Mouse (Mus musculus): ENCODE results near the gene Rabac1. TPM values are rescaled to one million over a fixed set of nuclear protein-coding genes. Genes with fewer than 3 reads are reported as not detected.

Gene Rabac1
- polyA plus RNA-seq (2014; fragmentation: Illumina TruSeq; extraction: RNeasy Lipid Tissue Mini Kit (QIAGEN cat#74804); ENCODE audit: low replicate concordance), result not detected

DNA sequence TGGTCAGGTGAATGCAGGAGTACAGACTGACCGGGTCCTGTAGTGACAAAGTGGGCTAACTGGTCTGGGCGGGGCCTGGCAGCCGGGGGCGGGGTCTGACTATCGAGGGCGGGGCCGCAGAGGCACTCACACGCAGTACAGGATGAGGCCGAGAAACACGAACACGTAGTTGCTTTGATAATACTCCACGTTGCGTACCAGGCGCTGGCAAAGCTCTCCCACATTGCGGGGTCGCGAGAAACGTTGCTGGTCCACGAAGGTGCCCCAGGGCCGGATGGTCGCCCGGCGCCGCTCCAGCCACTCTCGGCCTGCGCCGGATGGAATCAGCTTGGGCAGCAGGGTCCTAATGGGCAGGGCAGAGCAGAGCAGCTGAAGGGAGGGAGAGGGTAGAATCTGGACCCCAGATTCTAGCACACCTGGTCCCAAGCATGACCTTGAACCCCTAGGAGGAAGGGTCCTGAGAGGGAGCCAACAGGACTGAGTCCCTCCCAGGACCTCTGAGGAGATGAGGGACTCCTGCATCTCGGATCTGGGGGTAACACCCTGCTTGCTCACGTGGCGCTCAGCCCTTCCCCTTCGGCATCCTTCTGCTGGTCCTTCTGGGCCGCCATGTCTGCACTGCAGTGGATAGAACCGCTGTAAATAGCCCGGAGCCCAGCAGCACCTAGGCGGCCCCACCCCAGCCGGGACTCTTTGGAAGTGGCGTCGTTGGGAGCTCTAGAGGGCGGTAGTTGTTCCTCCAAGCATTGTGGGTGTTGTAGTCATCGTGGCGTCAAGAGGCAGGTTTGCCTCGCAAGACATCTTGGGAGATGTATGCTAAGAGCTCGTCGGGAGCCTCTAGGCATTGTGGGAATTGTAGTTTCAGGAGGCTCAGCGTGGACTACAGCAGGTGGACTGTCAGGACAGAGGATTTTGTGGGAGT, at the start of gene Rabac1:
Rabac1 (minus strand) TSS at position 783 of the 922 bp plus-strand sequence.

DNA sequence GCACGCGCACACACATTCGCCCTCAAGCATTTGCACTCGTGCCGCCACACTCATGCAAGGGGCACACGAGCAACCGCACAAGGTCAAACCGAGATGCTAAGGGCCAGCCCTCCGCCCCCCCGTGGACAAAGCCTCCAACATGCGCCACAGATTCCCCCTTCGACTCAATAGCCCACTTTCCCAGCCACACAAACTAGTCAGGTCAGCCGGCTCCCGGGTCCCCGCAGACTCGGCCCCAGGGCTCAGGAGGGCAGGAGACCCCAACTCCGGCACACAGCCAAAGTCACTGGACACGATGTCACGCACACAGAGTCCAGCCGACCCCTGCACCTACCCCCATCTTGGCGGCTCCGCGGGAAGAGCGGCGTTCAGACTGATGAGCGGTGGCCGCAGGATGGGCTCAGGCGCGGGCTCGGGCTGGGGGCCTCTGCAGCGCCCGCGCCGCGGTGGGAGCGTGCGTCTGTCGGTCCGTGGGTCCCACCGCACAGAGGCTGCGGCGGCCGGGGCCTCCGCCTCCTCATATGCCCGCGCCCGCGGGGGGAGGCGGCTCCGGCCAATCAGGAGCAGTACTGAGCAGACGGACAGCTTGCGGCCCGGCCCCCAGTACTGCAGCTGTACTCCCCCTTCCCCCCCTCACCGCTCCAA, 33.0 kb upstream of the Rabac1 start, which contains the start of gene Atp1a3:
Atp1a3 (minus strand) TSS at position 538 of the 645 bp plus-strand sequence.

DNA sequence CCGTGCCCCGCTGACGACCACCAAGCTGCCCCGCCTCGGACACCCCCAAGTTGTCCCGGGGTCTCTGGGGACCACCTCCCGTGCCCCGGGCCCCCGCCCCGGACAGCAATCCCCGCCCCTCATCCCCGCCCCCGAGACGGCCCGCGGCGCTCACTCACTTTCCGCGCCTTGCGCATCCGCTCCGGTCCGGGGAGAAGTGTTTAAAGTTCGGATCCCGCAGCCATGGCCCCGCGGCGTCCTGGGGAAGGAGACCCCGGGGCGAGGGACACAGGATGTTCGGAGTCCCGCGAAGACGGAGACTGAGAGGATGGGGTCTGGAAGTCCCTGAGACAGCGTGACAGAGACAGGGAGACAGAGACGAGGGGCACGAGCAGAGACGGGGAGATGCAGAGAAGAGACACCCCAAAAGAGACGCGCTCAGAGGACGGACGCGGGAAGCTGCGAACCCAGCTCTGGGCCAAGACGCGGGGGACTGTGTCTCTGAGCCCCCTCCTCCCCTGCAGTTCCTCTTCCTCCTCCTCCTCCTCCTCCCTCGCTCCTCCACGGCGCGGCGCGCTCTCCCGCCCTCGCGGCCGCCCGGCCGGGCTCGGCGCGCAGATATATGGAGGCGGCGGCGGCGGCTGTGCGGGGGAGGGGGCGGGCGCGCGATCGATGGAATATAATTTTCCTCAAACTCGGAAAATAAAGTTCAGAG, 28.1 kb downstream of the Rabac1 start, which contains the start of gene Gm4881:
Gm4881 (minus strand) TSS at position 238 of the 694 bp plus-strand sequence.

Other genes with a start within 250 kb of the Rabac1 start
- gene Gm4763, start 245.8 kb downstream of the Rabac1 start, polyA plus RNA-seq (2014; fragmentation: Illumina TruSeq; extraction: RNeasy Lipid Tissue Mini Kit (QIAGEN cat#74804); ENCODE audit: low replicate concordance), result not detected
- gene Cd177, start 212.4 kb downstream of the Rabac1 start, polyA plus RNA-seq (2014; fragmentation: Illumina TruSeq; extraction: RNeasy Lipid Tissue Mini Kit (QIAGEN cat#74804); ENCODE audit: low replicate concordance), result not detected
- 0.59 TPM for gene Ceacam10, start 195.5 kb downstream of the Rabac1 start, polyA plus RNA-seq (2014; fragmentation: Illumina TruSeq; extraction: RNeasy Lipid Tissue Mini Kit (QIAGEN cat#74804); ENCODE audit: low replicate concordance)
- gene Gm9844, start 110.5 kb downstream of the Rabac1 start, polyA plus RNA-seq (2014; fragmentation: Illumina TruSeq; extraction: RNeasy Lipid Tissue Mini Kit (QIAGEN cat#74804); ENCODE audit: low replicate concordance), result not detected
- gene Lypd4, start 102.8 kb downstream of the Rabac1 start, polyA plus RNA-seq (2014; fragmentation: Illumina TruSeq; extraction: RNeasy Lipid Tissue Mini Kit (QIAGEN cat#74804); ENCODE audit: low replicate concordance), result not detected
- gene Dmrtc2, start 102.7 kb downstream of the Rabac1 start, polyA plus RNA-seq (2014; fragmentation: Illumina TruSeq; extraction: RNeasy Lipid Tissue Mini Kit (QIAGEN cat#74804); ENCODE audit: low replicate concordance), result not detected
- gene Rps19, start 88.4 kb downstream of the Rabac1 start, polyA plus RNA-seq (2014; fragmentation: Illumina TruSeq; extraction: RNeasy Lipid Tissue Mini Kit (QIAGEN cat#74804); ENCODE audit: low replicate concordance), result 2.7 TPM
- gene Cd79a, start 75.4 kb downstream of the Rabac1 start, polyA plus RNA-seq (2014; fragmentation: Illumina TruSeq; extraction: RNeasy Lipid Tissue Mini Kit (QIAGEN cat#74804); ENCODE audit: low replicate concordance), result 0.30 TPM
- gene Arhgef1, start 69.8 kb downstream of the Rabac1 start, polyA plus RNA-seq (2014; fragmentation: Illumina TruSeq; extraction: RNeasy Lipid Tissue Mini Kit (QIAGEN cat#74804); ENCODE audit: low replicate concordance), result 0.37 TPM
- gene Gm4881, start 28.3 kb downstream of the Rabac1 start, polyA plus RNA-seq (2014; fragmentation: Illumina TruSeq; extraction: RNeasy Lipid Tissue Mini Kit (QIAGEN cat#74804); ENCODE audit: low replicate concordance), result not detected
- gene Atp1a3, start 33.2 kb upstream of the Rabac1 start, polyA plus RNA-seq (2014; fragmentation: Illumina TruSeq; extraction: RNeasy Lipid Tissue Mini Kit (QIAGEN cat#74804); ENCODE audit: low replicate concordance), result not detected
- gene Grik5, start 99.6 kb upstream of the Rabac1 start, polyA plus RNA-seq (2014; fragmentation: Illumina TruSeq; extraction: RNeasy Lipid Tissue Mini Kit (QIAGEN cat#74804); ENCODE audit: low replicate concordance), result not detected
- 0.71 TPM for gene Zfp574, start 99.8 kb upstream of the Rabac1 start, polyA plus RNA-seq (2014; fragmentation: Illumina TruSeq; extraction: RNeasy Lipid Tissue Mini Kit (QIAGEN cat#74804); ENCODE audit: low replicate concordance)
- gene Pou2f2, start 207.0 kb upstream of the Rabac1 start, polyA plus RNA-seq (2014; fragmentation: Illumina TruSeq; extraction: RNeasy Lipid Tissue Mini Kit (QIAGEN cat#74804); ENCODE audit: low replicate concordance), result 0.82 TPM
- 0.56 TPM for gene Dedd2, start 247.9 kb upstream of the Rabac1 start, polyA plus RNA-seq (2014; fragmentation: Illumina TruSeq; extraction: RNeasy Lipid Tissue Mini Kit (QIAGEN cat#74804); ENCODE audit: low replicate concordance)
- 0.56 TPM for gene Zfp526, start 248.7 kb upstream of the Rabac1 start, polyA plus RNA-seq (2014; fragmentation: Illumina TruSeq; extraction: RNeasy Lipid Tissue Mini Kit (QIAGEN cat#74804); ENCODE audit: low replicate concordance)